Mouse (Mus musculus) midbrain, postnatal 0 days (tissue): ENCODE measurements around the gene Dppa5a. TPM values are rescaled to one million over a fixed set of nuclear protein-coding genes. Genes with fewer than 3 reads are reported as not detected.
"Not testable (repeated sequence)": the region's sequence is repeated elsewhere in the genome, so short reads cannot be mapped to it uniquely, and the experiment has no call there.

Experiments
- ATAC-seq: fragments of 200-750 bp; cut with Nextera tagmentation; 2 replicates; pipeline ENCODE4 v1.8.0; 2017; ENCODE audit warnings: moderate number of reproducible peaks, mild to moderate bottlenecking, moderate TSS enrichment, moderate library complexity; ENCODE audit not compliant: low FRiP score
- DNase-seq: peaks from one replicate; pipeline ENCODE4 v3.0.0-alpha.2; 2015; ENCODE audit warnings: low spot score
- H3K27ac ChIP-seq: fragments of 300-500 bp; sonication (generic); 2 replicates; pipeline ENCODE4 v1.5.1; 2014; ENCODE audit warnings: low read depth, mild to moderate bottlenecking, low read length, mixed read lengths
- H3K27me3 ChIP-seq: fragments of 300-500 bp; sonication (generic); 2 replicates; pipeline ENCODE4 v1.6.1; 2014; ENCODE audit warnings: low read length, control low read depth, mixed read lengths; ENCODE audit not compliant: insufficient read depth
- H3K36me3 ChIP-seq: fragments of 300-500 bp; sonication (generic); 2 replicates; pipeline ENCODE4 v1.6.1; 2014; ENCODE audit warnings: low read length, control low read depth, mixed read lengths; ENCODE audit not compliant: insufficient read depth
- H3K4me1 ChIP-seq: fragments of 300-500 bp; sonication (generic); 2 replicates; pipeline ENCODE4 v1.6.1; 2014; ENCODE audit warnings: mild to moderate bottlenecking, control low read depth, antibody characterized with exemption, low read length, mixed read lengths; ENCODE audit not compliant: insufficient read depth
- H3K4me2 ChIP-seq: fragments of 300-500 bp; sonication (generic); 2 replicates; pipeline ENCODE4 v1.6.1; 2014; ENCODE audit warnings: low read depth, mild to moderate bottlenecking, low read length, mixed read lengths; ENCODE audit not compliant: poor library complexity, severe bottlenecking
- H3K4me3 ChIP-seq: fragments of 300-500 bp; sonication (generic); 2 replicates; pipeline ENCODE4 v1.5.1; 2014; ENCODE audit warnings: low read depth, mild to moderate bottlenecking, low read length, moderate library complexity
- H3K9ac ChIP-seq: fragments of 300-500 bp; sonication (generic); replicated peaks from 2 replicates; pipeline ENCODE4 v1.6.1; 2014; ENCODE audit warnings: mild to moderate bottlenecking, low read length, moderate library complexity, mixed read lengths; ENCODE audit not compliant: poor library complexity, severe bottlenecking
- H3K9me3 ChIP-seq: fragments of 300-500 bp; sonication (generic); 2 replicates; pipeline ENCODE4 v1.6.1; 2016; ENCODE audit warnings: low read length, control low read depth
- CTCF ChIP-seq: IDR thresholded peaks from 2 replicates; pipeline ENCODE4 v1.5.1; 2016; ENCODE audit warnings: antibody characterized with exemption, mild to moderate bottlenecking
- WGBS: fragments of 180-500 bp; shearing (Covaris S2); extraction: QIAGEN DNeasy Blood & Tissue Kit; methylation state at CpG from one replicate; pipeline ENCODE4 v1.1.7; 2014; 5-methylcytosine and 5-hydroxymethylcytosine counted together
- polyA plus RNA-seq: library from polyadenylated mRNA; unstranded; fragments of >200 nt; fragmentation: Nextera tagmentation; extraction: Ambion mirVana; gene quantifications from 2 replicates; pipeline ENCODE4 v1.2.1, GENCODE M21; 2015
- total RNA-seq: library from RNA; depleted of rRNA; stranded (reverse); fragments of >200 nt; gene quantifications from 2 replicates; pipeline ENCODE4 v1.2.3, GENCODE M21; 2014; rRNA removed

Gene Dppa5a
- total RNA-seq (0.90 and 3.1 TPM in 2 replicates), polyA plus RNA-seq (9.5 TPM in 2 replicates)

- H3K27ac ChIP-seq, H3K4me1 ChIP-seq, H3K36me3 ChIP-seq, DNase-seq, ATAC-seq, H3K4me2 ChIP-seq, H3K9ac ChIP-seq, H3K4me3 ChIP-seq, H3K9me3 ChIP-seq, H3K27me3 ChIP-seq: not testable (repeated sequence)
- WGBS, result 94% methylated on average over 16 of the region's 16 CpGs
Observed at GRCm38 (mm10) chr9:78367959-78368358, at the start of gene Dppa5a. Gene Dppa5a, minus strand, starts transcription at chr9:78368177.

- no peak overlapping the region for H3K4me3 ChIP-seq
- ATAC-seq (no peak), DNase-seq (no peak)
- H3K4me1 ChIP-seq, result no peaks in the 10 kb centered on the region
- WGBS, result 94% methylated on average over 7 of the region's 7 CpGs
- H3K9ac ChIP-seq, result no peak overlapping the region
- no peaks in the 10 kb centered on the region for H3K36me3 ChIP-seq
- H3K4me2 ChIP-seq, result no peak overlapping the region
- H3K27me3 ChIP-seq, result peaks cover 9% of the 10 kb centered on the region; the same call in 1 of the 2 replicates
- H3K27ac ChIP-seq, result no peak overlapping the region
- TF ChIP-seq CTCF, result no peak
- H3K9me3 ChIP-seq, result no peaks in the 10 kb centered on the region
Observed at GRCm38 (mm10) chr9:78401596-78401995, 33.6 kb upstream of the Dppa5a start.

DNA sequence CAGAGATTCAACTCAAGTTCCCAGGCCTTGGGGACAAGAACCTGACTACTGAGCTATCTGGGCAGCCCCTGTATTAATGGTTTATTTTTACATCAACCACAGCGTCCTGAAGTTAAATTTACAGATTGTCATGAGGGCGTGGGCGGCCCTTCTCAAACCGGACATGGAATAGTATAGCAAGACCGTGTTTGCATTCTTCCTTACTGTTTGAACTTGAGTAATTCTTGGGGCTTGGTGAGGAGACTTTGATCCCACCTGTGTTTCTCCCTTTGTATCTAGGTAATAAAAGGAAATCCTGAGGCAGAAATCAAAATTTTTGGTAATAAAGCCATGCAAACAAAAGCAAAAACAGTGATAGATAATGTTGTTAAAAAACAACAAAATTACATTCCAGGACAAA, 32.6 kb upstream of the Dppa5a start:
- no peak overlapping the region for H3K4me3 ChIP-seq
- DNase-seq (no peak), ATAC-seq (no peak)
- no peak overlapping the region for H3K27ac ChIP-seq
- H3K27me3 ChIP-seq, result peaks cover 17% of the 10 kb centered on the region; the same call in 1 of the 2 replicates
- WGBS, result 88% methylated on average over 5 of the region's 5 CpGs
- no peaks in the 10 kb centered on the region for H3K36me3 ChIP-seq
- no peaks in the 10 kb centered on the region for H3K4me1 ChIP-seq
- no peak overlapping the region for H3K4me2 ChIP-seq
- H3K9ac ChIP-seq, result no peak overlapping the region
- H3K9me3 ChIP-seq, result no peaks in the 10 kb centered on the region
- TF ChIP-seq CTCF, result no peak

DNA sequence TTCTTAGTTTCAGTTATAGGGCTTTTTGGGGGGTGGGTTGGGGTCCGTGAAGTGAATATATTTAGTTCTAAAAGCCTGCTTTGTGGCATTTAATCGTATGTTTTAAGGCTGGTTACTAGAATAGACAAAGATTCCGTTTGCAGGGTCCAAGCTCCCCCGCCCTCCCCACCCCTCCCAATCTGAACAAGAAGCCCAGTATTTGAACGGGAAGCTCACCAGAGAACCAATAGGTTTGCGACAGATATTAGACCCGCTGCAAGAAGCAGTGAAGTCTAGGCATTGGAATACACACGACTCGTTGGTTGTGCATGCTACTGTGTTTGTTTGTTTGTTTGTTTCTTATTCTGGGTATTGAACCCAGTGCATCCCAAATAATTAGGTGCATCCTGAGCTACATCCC, 28.5 kb upstream of the Dppa5a start:
- WGBS, result 64% methylated on average over 9 of the region's 9 CpGs
- H3K4me1 ChIP-seq, result no peaks in the 10 kb centered on the region
- no peaks in the 10 kb centered on the region for H3K9me3 ChIP-seq
- peak overlapping the region; percentile 53; the same call in 1 of the 2 replicates for H3K4me2 ChIP-seq
- H3K9ac ChIP-seq, result no peak overlapping the region
- no peak for TF ChIP-seq CTCF
- H3K36me3 ChIP-seq, result no peaks in the 10 kb centered on the region
- no peak overlapping the region for H3K27ac ChIP-seq
- ATAC-seq (no peak), DNase-seq (no peak)
- no peak overlapping the region for H3K4me3 ChIP-seq
- peaks cover 39% of the 10 kb centered on the region for H3K27me3 ChIP-seq

DNA sequence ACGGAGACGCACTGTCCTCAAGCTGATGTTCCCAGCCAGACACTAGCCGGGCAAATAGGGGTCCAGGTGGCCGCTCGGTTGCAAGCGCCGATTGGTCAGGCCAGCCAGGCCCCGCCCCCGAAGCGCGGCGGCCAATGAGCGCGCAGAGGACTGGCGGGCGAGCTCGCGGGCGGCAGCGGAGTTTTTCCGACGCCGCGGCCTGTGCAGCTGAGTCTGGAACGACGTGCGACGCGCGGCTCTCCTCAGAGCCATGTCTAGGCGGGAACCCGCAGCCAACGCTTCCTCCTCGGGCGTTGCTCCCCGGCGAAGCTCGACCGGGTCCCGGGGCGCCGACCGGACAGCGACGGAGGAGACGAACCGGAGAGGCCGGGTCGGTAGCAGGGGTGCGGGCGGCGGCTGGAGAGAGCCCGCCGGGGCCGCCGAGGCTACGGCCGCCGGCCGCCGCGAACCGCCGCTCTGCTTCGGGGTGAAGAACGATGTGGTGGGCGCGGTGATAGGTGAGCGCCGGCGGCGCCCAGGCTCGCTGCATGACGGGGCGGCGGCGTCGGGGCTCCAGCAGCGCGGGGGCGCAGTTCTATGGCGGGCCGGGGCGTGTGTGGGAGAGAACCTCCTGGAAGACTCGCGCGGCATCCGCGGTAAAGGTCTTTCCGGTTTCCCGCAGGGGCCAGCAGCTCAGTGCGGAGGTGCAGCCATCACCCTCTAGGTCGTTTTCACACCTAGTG, 27.8 kb upstream of the Dppa5a start, which contains the start of gene Ddx43:
Gene Ddx43, plus strand, starts transcription at position 148 of the 722 bp plus-strand sequence.
- 5% methylated on average over 68 of the region's 93 CpGs for WGBS
- peaks cover 42% of the 10 kb centered on the region for H3K27me3 ChIP-seq
- no peak for TF ChIP-seq CTCF

DNA sequence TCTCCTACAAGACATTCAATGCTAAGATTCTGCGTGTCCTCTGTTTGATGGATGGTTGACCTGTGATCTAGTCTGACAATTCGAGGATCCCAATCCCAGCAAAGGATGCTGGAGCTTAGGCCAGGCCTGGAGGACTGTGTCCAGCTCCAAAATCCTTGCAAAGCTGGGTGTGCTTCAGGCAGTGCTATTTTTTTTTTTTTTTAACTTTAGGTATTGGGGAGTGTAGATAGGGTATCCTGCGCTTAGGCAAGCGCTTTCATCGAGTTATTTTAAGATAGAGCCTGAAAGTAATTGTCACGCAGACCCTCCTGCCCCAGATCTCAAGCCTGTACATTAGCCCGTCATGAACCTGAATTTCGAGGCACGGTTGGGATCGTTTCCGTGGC, 27.3 kb upstream of the Dppa5a start:
- Histone ChIP-seq H3K4me2 (peak overlapping the region; percentile 53), H3K36me3 (no peaks in the 10 kb centered on the region), H3K27ac (no peak overlapping the region), H3K4me1 (no peaks in the 10 kb centered on the region), H3K27me3 (peaks cover 42% of the 10 kb centered on the region), H3K9me3 (no peaks in the 10 kb centered on the region), H3K9ac (no peak overlapping the region), H3K4me3 (peak overlapping the region; percentile 48)
- ATAC-seq (no peak), DNase-seq (no peak)
- no peak for TF ChIP-seq CTCF
- WGBS, result 32% methylated on average over 11 of the region's 11 CpGs

More for the DNA sequence above, 27.8 kb upstream of the Dppa5a start, which contains the start of gene Ddx43:
- peak; percentile 80 for DNase-seq
- ATAC-seq, result peak; percentile 90
- peak within 1 kb of the TSS; percentile 33; the same call in 1 of the 2 replicates for H3K9ac ChIP-seq
- peak within 1 kb of the TSS; percentile 48 for H3K4me3 ChIP-seq
- H3K4me1 ChIP-seq, result no peaks in the 10 kb centered on the region
- H3K36me3 ChIP-seq, result no peaks in the 10 kb centered on the region
- no peak within 1 kb of the TSS for H3K27ac ChIP-seq
- H3K9me3 ChIP-seq, result no peaks in the 10 kb centered on the region
- H3K4me2 ChIP-seq, result peak within 1 kb of the TSS; percentile 53
